34 mouse cellular contexts compared by ENCODE assay signal in the genomic region with DNA sequence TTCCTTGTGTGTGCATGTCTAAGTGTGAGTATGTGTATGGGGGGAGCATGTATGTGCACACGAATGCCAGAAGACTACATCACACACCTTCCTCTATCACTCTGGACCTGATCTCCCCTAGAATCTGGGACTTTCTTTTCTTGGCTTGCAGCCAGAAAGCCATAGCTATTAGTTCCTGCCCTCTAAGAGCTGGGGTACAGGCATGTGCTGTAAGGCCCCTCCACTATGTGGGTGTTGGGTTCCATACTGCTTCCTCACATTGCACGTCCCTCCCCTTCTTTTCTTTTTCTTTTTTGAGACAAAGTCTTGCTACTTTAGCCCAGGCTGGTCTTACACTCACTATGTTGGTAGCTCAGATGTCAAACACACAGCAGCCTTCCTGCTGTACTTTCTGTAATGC. TPM values are rescaled to one million over a fixed set of nuclear protein-coding genes. Genes with fewer than 3 reads are reported as not detected.
"Had no signal": no experiment of that assay in that cellular context is flagged by ENCODE, and none has a peak within 500 bp of the region (broad histone marks: within the 10 kb centered on the region; RNA-seq: fewer than 3 reads in every experiment).

No protein-coding gene starts in this region.

- H3K4me2 ChIP-seq: heart, embryonic 11.5 days; heart, embryonic 13.5 days; heart, embryonic 15.5 days; hindbrain, embryonic 12.5 days; hindbrain, embryonic 14.5 days; limb, embryonic 12.5 days; liver, embryonic 11.5 days; liver, embryonic 13.5 days; liver, embryonic 15.5 days had no signal

- H3K27ac ChIP-seq: heart, adult 2 months; heart, embryonic 13.5 days; heart, embryonic 15.5 days; hindbrain, embryonic 10.5 days; hindbrain, embryonic 12.5 days; hindbrain, embryonic 14.5 days; layer of hippocampus, adult 2 months; left cerebral cortex, adult 2 months; limb, embryonic 10.5 days; limb, embryonic 12.5 days; liver, embryonic 13.5 days; liver, embryonic 15.5 days had no signal

- H3K9me3 ChIP-seq: heart, embryonic 13.5 days; heart, embryonic 15.5 days; hindbrain, embryonic 10.5 days; hindbrain, embryonic 12.5 days; limb, embryonic 10.5 days; limb, embryonic 12.5 days; liver, embryonic 13.5 days; liver, embryonic 15.5 days had no signal

- ATAC-seq: hindbrain, embryonic 16.5 days; inflammation-experienced regulatory T-cells, adult 6 months; intestine, embryonic 16.5 days had no signal

- H3K36me3 ChIP-seq: heart, embryonic 13.5 days; heart, embryonic 15.5 days; hindbrain, embryonic 10.5 days; hindbrain, embryonic 12.5 days; limb, embryonic 10.5 days; limb, embryonic 12.5 days; liver, embryonic 13.5 days; liver, embryonic 15.5 days had no signal

- H3K4me1 ChIP-seq: heart, embryonic 13.5 days; heart, embryonic 15.5 days; hindbrain, embryonic 10.5 days; hindbrain, embryonic 12.5 days; limb, embryonic 12.5 days had no signal

- H3K27me3 ChIP-seq: heart, embryonic 13.5 days; heart, embryonic 15.5 days; hindbrain, embryonic 12.5 days; liver, embryonic 13.5 days; liver, embryonic 15.5 days had no signal

- H3K9ac ChIP-seq: heart, embryonic 13.5 days; heart, embryonic 15.5 days; hindbrain, embryonic 12.5 days; hindbrain, embryonic 14.5 days; limb, embryonic 12.5 days; liver, embryonic 13.5 days; liver, embryonic 15.5 days had no signal

- H3K4me3 ChIP-seq: heart, adult 2 months; heart, embryonic 13.5 days; heart, embryonic 15.5 days; hindbrain, embryonic 10.5 days; hindbrain, embryonic 12.5 days; layer of hippocampus, adult 2 months; left cerebral cortex, adult 2 months; limb, embryonic 10.5 days; limb, embryonic 12.5 days; liver, embryonic 13.5 days; liver, embryonic 15.5 days had no signal

- DNase-seq: gastrocnemius, postnatal 14 days; gastrocnemius, postnatal 36 days; heart, adult 11 months; heart, adult 2 months; heart, postnatal 4 days; kidney, adult 18-20 months; kidney, adult 8-10 months; kidney, postnatal 10 days; kidney, postnatal 25 days; kidney, postnatal 4 days; liver; liver, embryonic 13.5 days had no signal

RNA-seq across cellular contexts. Expression of gene Gm572, which starts 7.8 kb away (rescaled TPM):
- total RNA-seq: layer of hippocampus, adult 2 months; layer of hippocampus, postnatal 10 days; layer of hippocampus, postnatal 25 days; left cerebral cortex, adult 2 months; left cerebral cortex, postnatal 36 days had no signal
- polyA plus RNA-seq: gonadal fat pad, adult 2 months; hindbrain, embryonic 10.5 days; hindbrain, embryonic 12.5 days; hindbrain, embryonic 14.5 days; hindbrain, embryonic 16.5 days; inflammation-experienced regulatory T-cells, adult 6 months; intestine, embryonic 16.5 days; kidney, embryonic 14.5 days; kidney, embryonic 16.5 days; limb, embryonic 10.5 days; limb, embryonic 12.5 days; liver, embryonic 11.5 days; liver, embryonic 13.5 days; liver, embryonic 15.5 days had no signal

RNA-seq across cellular contexts. Expression of gene Masp2, which starts 33.0 kb away (rescaled TPM):
- polyA plus RNA-seq: heart, embryonic 13.5 days; heart, embryonic 15.5 days; heart, postnatal 0 days; kidney, embryonic 14.5 days had no signal
